Mouse (Mus musculus): ENCODE measurements at regions not wholly inside any gene's neighbourhood (a gene's known extent, or its start where the extent isn't known, plus 50 kb on each side); places are given as distances from the start of the nearest gene placed in this dataset.

- TF ChIP-seq POLR2A (IDR thresholded peaks at IDR 0.05; ENCODE audit: borderline replicate concordance, extremely low read depth, low read depth, low read length) (no peak), CTCF (IDR thresholded peaks at IDR 0.05; ENCODE audit: insufficient read depth, low read length) (no peak)
- WGBS: 72% methylated on average over 2 of the region's 2 CpGs
These were observed 59.6 kb downstream of the Npy1r start for GRCm38 (mm10) chr8:66756639-66757038.

GRCm38 (mm10) chr8:66757830-66758229, 60.8 kb downstream of the Npy1r start:
- Histone ChIP-seq H3K4me1 (ENCODE audit: control insufficient read depth, insufficient read depth, low read length) (no peaks in the 10 kb centered on the region), H3K4me3 (replicated peaks; ENCODE audit: extremely low read depth, low read depth, low read length) (no peak overlapping the region)
- DNase-seq: no peak
- TF ChIP-seq CTCF (IDR thresholded peaks at IDR 0.05; ENCODE audit: insufficient read depth, low read length) (no peak), POLR2A (IDR thresholded peaks at IDR 0.05; ENCODE audit: borderline replicate concordance, extremely low read depth, low read depth, low read length) (no peak)
- 80% methylated on average over 2 of the region's 2 CpGs for WGBS

More at GRCm38 (mm10) chr8:66756639-66757038, 59.6 kb downstream of the Npy1r start:
- no peak overlapping the region for H3K4me3 ChIP-seq (replicated peaks; ENCODE audit: extremely low read depth, low read depth, low read length)
- H3K4me1 ChIP-seq (ENCODE audit: control insufficient read depth, insufficient read depth, low read length): no peaks in the 10 kb centered on the region
- DNase-seq: no peak

GRCm38 (mm10) chr8:66758519-66758918, 61.5 kb downstream of the Npy1r start:
- DNase-seq: no peak
- TF ChIP-seq POLR2A (IDR thresholded peaks at IDR 0.05; ENCODE audit: borderline replicate concordance, extremely low read depth, low read depth, low read length) (no peak), CTCF (IDR thresholded peaks at IDR 0.05; ENCODE audit: insufficient read depth, low read length) (no peak)
- 74% methylated on average over 2 of the region's 2 CpGs for WGBS

GRCm38 (mm10) chr8:66759716-66760115, 62.7 kb downstream of the Npy1r start:
- no peak for DNase-seq
- no peak for TF ChIP-seq POLR2A (IDR thresholded peaks at IDR 0.05; ENCODE audit: borderline replicate concordance, extremely low read depth, low read depth, low read length)
- no peak for TF ChIP-seq CTCF (IDR thresholded peaks at IDR 0.05; ENCODE audit: insufficient read depth, low read length)
- Histone ChIP-seq H3K4me1 (ENCODE audit: control insufficient read depth, insufficient read depth, low read length) (no peaks in the 10 kb centered on the region), H3K4me3 (replicated peaks; ENCODE audit: extremely low read depth, low read depth, low read length) (no peak overlapping the region)

More at GRCm38 (mm10) chr8:66758519-66758918, 61.5 kb downstream of the Npy1r start:
- Histone ChIP-seq H3K4me3 (replicated peaks; ENCODE audit: extremely low read depth, low read depth, low read length) (no peak overlapping the region), H3K4me1 (ENCODE audit: control insufficient read depth, insufficient read depth, low read length) (no peaks in the 10 kb centered on the region)

GRCm38 (mm10) chr8:66760958-66761583, 64.1 kb downstream of the Npy1r start:
- TF ChIP-seq POLR2A (IDR thresholded peaks at IDR 0.05; ENCODE audit: borderline replicate concordance, extremely low read depth, low read depth, low read length) (no peak), CTCF (IDR thresholded peaks at IDR 0.05; ENCODE audit: insufficient read depth, low read length) (no peak)
- H3K4me1 ChIP-seq (ENCODE audit: control insufficient read depth, insufficient read depth, low read length): no peaks in the 10 kb centered on the region
- no peak overlapping the region for H3K4me3 ChIP-seq (replicated peaks; ENCODE audit: extremely low read depth, low read depth, low read length)
- no peak for DNase-seq
- 31% methylated on average over 3 of the region's 3 CpGs for WGBS

- no peak for DNase-seq
- TF ChIP-seq POLR2A (IDR thresholded peaks at IDR 0.05; ENCODE audit: borderline replicate concordance, extremely low read depth, low read depth, low read length) (no peak), CTCF (IDR thresholded peaks at IDR 0.05; ENCODE audit: insufficient read depth, low read length) (no peak)
- Histone ChIP-seq H3K4me3 (replicated peaks; ENCODE audit: extremely low read depth, low read depth, low read length) (no peak overlapping the region), H3K4me1 (ENCODE audit: control insufficient read depth, insufficient read depth, low read length) (no peaks in the 10 kb centered on the region)
- 54% methylated on average over 3 of the region's 3 CpGs for WGBS
These were observed 68.1 kb downstream of the Npy1r start for GRCm38 (mm10) chr8:66764992-66765528.

- TF ChIP-seq POLR2A (IDR thresholded peaks at IDR 0.05; ENCODE audit: borderline replicate concordance, extremely low read depth, low read depth, low read length): no peak
- no peak for TF ChIP-seq CTCF (IDR thresholded peaks at IDR 0.05; ENCODE audit: insufficient read depth, low read length)
- no peak for DNase-seq
- Histone ChIP-seq H3K4me1 (ENCODE audit: control insufficient read depth, insufficient read depth, low read length) (no peaks in the 10 kb centered on the region), H3K4me3 (replicated peaks; ENCODE audit: extremely low read depth, low read depth, low read length) (no peak overlapping the region)
These were observed 71.5 kb downstream of the Npy1r start for GRCm38 (mm10) chr8:66768379-66768969.

- no peaks in the 10 kb centered on the region for H3K4me1 ChIP-seq (ENCODE audit: control insufficient read depth, insufficient read depth, low read length)
- no peak for TF ChIP-seq CTCF (IDR thresholded peaks at IDR 0.05; ENCODE audit: insufficient read depth, low read length)
- TF ChIP-seq POLR2A (IDR thresholded peaks at IDR 0.05; ENCODE audit: borderline replicate concordance, extremely low read depth, low read depth, low read length): no peak
- WGBS: 79% methylated on average over 4 of the region's 4 CpGs
- no peak for DNase-seq
- no peak overlapping the region for H3K4me3 ChIP-seq (replicated peaks; ENCODE audit: extremely low read depth, low read depth, low read length)
These were observed 74.1 kb downstream of the Npy1r start for GRCm38 (mm10) chr8:66771111-66771510.

GRCm38 (mm10) chr8:66772653-66773052, 75.7 kb downstream of the Npy1r start:
- TF ChIP-seq CTCF (IDR thresholded peaks at IDR 0.05; ENCODE audit: insufficient read depth, low read length) (no peak), POLR2A (IDR thresholded peaks at IDR 0.05; ENCODE audit: borderline replicate concordance, extremely low read depth, low read depth, low read length) (no peak)
- Histone ChIP-seq H3K4me1 (ENCODE audit: control insufficient read depth, insufficient read depth, low read length) (no peaks in the 10 kb centered on the region), H3K4me3 (replicated peaks; ENCODE audit: extremely low read depth, low read depth, low read length) (no peak overlapping the region)
- 50% methylated on average over 4 of the region's 4 CpGs for WGBS
- DNase-seq: no peak

Data from lung, adult 2 months (tissue).